Mouse (Mus musculus): ENCODE measurements around the gene Wdr66. TPM values are rescaled to one million over a fixed set of nuclear protein-coding genes. Genes with fewer than 3 reads are reported as not detected.
A peak's percentile ranks its signal among the peaks of the same experiment; 100 is the strongest.

Gene Wdr66
- polyA plus RNA-seq, 1 experiment from 2014 or later = 1.00 TPM

GRCm38 (mm10) chr5:123276636-123277341 is 24.9 kb downstream of the Wdr66 start:
- no peak for ATAC-seq (ENCODE audit: borderline replicate concordance, extremely low read depth, low FRiP score, low TSS enrichment)
- Histone ChIP-seq H3K27ac (peak overlapping the region; percentile 75), H3K27me3 (0 out of 2 replicates have a peak, but pooled peaks cover 3% of the 10 kb centered on the region), H3K9ac (no peak overlapping the region), H3K36me3 (no peaks in the 10 kb centered on the region), H3K9me3 (no peaks in the 10 kb centered on the region), H3K4me3 (no peak overlapping the region), H3K4me1 (peaks cover 12% of the 10 kb centered on the region; the same call in 1 of the 2 replicates), H3K4me2 (no peak overlapping the region; the same call in 1 of the 2 replicates)
- WGBS = 61% methylated on average over 9 of the region's 9 CpGs

GRCm38 (mm10) chr5:123277342-123277701 is 25.4 kb downstream of the Wdr66 start:
- H3K4me1 ChIP-seq = peaks cover 12% of the 10 kb centered on the region; the same call in 1 of the 2 replicates
- ATAC-seq (ENCODE audit: borderline replicate concordance, extremely low read depth, low FRiP score, low TSS enrichment) = peak; percentile 89
- 39% methylated on average over 7 of the region's 7 CpGs for WGBS
- peak overlapping the region; percentile 75 for H3K27ac ChIP-seq
- H3K9ac ChIP-seq = no peak overlapping the region
- no peaks in the 10 kb centered on the region for H3K9me3 ChIP-seq
- no peak overlapping the region for H3K4me2 ChIP-seq
- no peak overlapping the region for H3K4me3 ChIP-seq
- no peaks in the 10 kb centered on the region for H3K36me3 ChIP-seq
- 0 out of 2 replicates have a peak, but pooled peaks cover 3% of the 10 kb centered on the region for H3K27me3 ChIP-seq

GRCm38 (mm10) chr5:123277704-123278103 is 25.8 kb downstream of the Wdr66 start:
- H3K9me3 ChIP-seq = no peaks in the 10 kb centered on the region
- H3K9ac ChIP-seq = no peak overlapping the region
- no peaks in the 10 kb centered on the region for H3K36me3 ChIP-seq
- no peak overlapping the region for H3K4me3 ChIP-seq
- no peak overlapping the region for H3K4me2 ChIP-seq
- peak; percentile 58; the same call in 1 of the 2 replicates for ATAC-seq (ENCODE audit: borderline replicate concordance, extremely low read depth, low FRiP score, low TSS enrichment)
- peak overlapping the region; percentile 75 for H3K27ac ChIP-seq
- H3K27me3 ChIP-seq = 0 out of 2 replicates have a peak, but pooled peaks cover 3% of the 10 kb centered on the region
- WGBS = 45% methylated on average over 4 of the region's 4 CpGs
- H3K4me1 ChIP-seq = peaks cover 12% of the 10 kb centered on the region; the same call in 1 of the 2 replicates

- 0 out of 2 replicates have a peak, but pooled peaks cover 3% of the 10 kb centered on the region for H3K27me3 ChIP-seq
- H3K27ac ChIP-seq = no peak overlapping the region
- ATAC-seq (ENCODE audit: borderline replicate concordance, extremely low read depth, low FRiP score, low TSS enrichment) = no peak
- H3K4me3 ChIP-seq = no peak overlapping the region
- no peak overlapping the region for H3K9ac ChIP-seq
- H3K36me3 ChIP-seq = no peaks in the 10 kb centered on the region
- peaks cover 12% of the 10 kb centered on the region; the same call in 1 of the 2 replicates for H3K4me1 ChIP-seq
- 80% methylated on average over 4 of the region's 4 CpGs for WGBS
- no peak overlapping the region for H3K4me2 ChIP-seq
- H3K9me3 ChIP-seq = no peaks in the 10 kb centered on the region
Observed at GRCm38 (mm10) chr5:123279248-123279647, 27.3 kb downstream of the Wdr66 start.

GRCm38 (mm10) chr5:123281336-123282136 is 29.6 kb downstream of the Wdr66 start:
- H3K4me1 ChIP-seq = peaks cover 5% of the 10 kb centered on the region; the same call in 1 of the 2 replicates
- no peak overlapping the region for H3K4me2 ChIP-seq
- no peak overlapping the region for H3K27ac ChIP-seq
- no peaks in the 10 kb centered on the region for H3K36me3 ChIP-seq
- no peak for ATAC-seq (ENCODE audit: borderline replicate concordance, extremely low read depth, low FRiP score, low TSS enrichment)
- H3K4me3 ChIP-seq = no peak overlapping the region
- WGBS = 68% methylated on average over 9 of the region's 9 CpGs
- no peak overlapping the region for H3K9ac ChIP-seq
- no peaks in the 10 kb centered on the region for H3K9me3 ChIP-seq
- 0 out of 2 replicates have a peak, but pooled peaks cover 3% of the 10 kb centered on the region for H3K27me3 ChIP-seq

GRCm38 (mm10) chr5:123285174-123285573 is 33.3 kb downstream of the Wdr66 start:
- Histone ChIP-seq H3K4me2 (no peak overlapping the region), H3K4me1 (no peaks in the 10 kb centered on the region), H3K36me3 (no peaks in the 10 kb centered on the region), H3K9me3 (no peaks in the 10 kb centered on the region), H3K27me3 (0 out of 2 replicates have a peak, but pooled peaks cover 3% of the 10 kb centered on the region), H3K4me3 (no peak overlapping the region), H3K27ac (no peak overlapping the region), H3K9ac (no peak overlapping the region)
- 39% methylated on average over 8 of the region's 8 CpGs for WGBS
- ATAC-seq (ENCODE audit: borderline replicate concordance, extremely low read depth, low FRiP score, low TSS enrichment) = no peak

- ATAC-seq (ENCODE audit: borderline replicate concordance, extremely low read depth, low FRiP score, low TSS enrichment) = no peak; the same call in 1 of the 2 replicates
Observed at GRCm38 (mm10) chr5:123288079-123288478, 36.2 kb downstream of the Wdr66 start.

GRCm38 (mm10) chr5:123294653-123295052 is 42.8 kb downstream of the Wdr66 start:
- WGBS = 78% methylated on average over 9 of the region's 9 CpGs

More at GRCm38 (mm10) chr5:123288079-123288478, 36.2 kb downstream of the Wdr66 start:
- no peak overlapping the region for H3K4me2 ChIP-seq
- no peak overlapping the region for H3K27ac ChIP-seq
- no peaks in the 10 kb centered on the region for H3K9me3 ChIP-seq
- no peak overlapping the region for H3K9ac ChIP-seq
- H3K27me3 ChIP-seq = no peaks in the 10 kb centered on the region
- WGBS = 90% methylated on average over 5 of the region's 5 CpGs
- no peaks in the 10 kb centered on the region for H3K36me3 ChIP-seq
- no peaks in the 10 kb centered on the region for H3K4me1 ChIP-seq
- H3K4me3 ChIP-seq = no peak overlapping the region

GRCm38 (mm10) chr5:123296224-123296806 is 44.4 kb downstream of the Wdr66 start:
- H3K9ac ChIP-seq = no peak overlapping the region
- ATAC-seq (ENCODE audit: borderline replicate concordance, extremely low read depth, low FRiP score, low TSS enrichment) = no peak
- 62% methylated on average over 12 of the region's 12 CpGs for WGBS
- H3K4me1 ChIP-seq = peaks cover 4% of the 10 kb centered on the region; the same call in 1 of the 2 replicates
- no peak overlapping the region for H3K27ac ChIP-seq
- no peak overlapping the region for H3K4me3 ChIP-seq
- H3K36me3 ChIP-seq = no peaks in the 10 kb centered on the region
- no peaks in the 10 kb centered on the region for H3K9me3 ChIP-seq
- no peak overlapping the region for H3K4me2 ChIP-seq
- no peaks in the 10 kb centered on the region; the same call in 1 of the 2 replicates for H3K27me3 ChIP-seq

More at GRCm38 (mm10) chr5:123294653-123295052, 42.8 kb downstream of the Wdr66 start:
- Histone ChIP-seq H3K4me2 (no peak overlapping the region), H3K27me3 (no peaks in the 10 kb centered on the region; the same call in 1 of the 2 replicates), H3K9me3 (no peaks in the 10 kb centered on the region), H3K27ac (no peak overlapping the region), H3K4me3 (no peak overlapping the region), H3K36me3 (no peaks in the 10 kb centered on the region), H3K4me1 (no peaks in the 10 kb centered on the region), H3K9ac (no peak overlapping the region)
- no peak for ATAC-seq (ENCODE audit: borderline replicate concordance, extremely low read depth, low FRiP score, low TSS enrichment)

- no peaks in the 10 kb centered on the region for H3K9me3 ChIP-seq
- 59% methylated on average over 23 of the region's 23 CpGs for WGBS
- peaks cover 4% of the 10 kb centered on the region; the same call in 1 of the 2 replicates for H3K4me1 ChIP-seq
- H3K9ac ChIP-seq = no peak overlapping the region
- H3K27ac ChIP-seq = no peak overlapping the region
- H3K36me3 ChIP-seq = no peaks in the 10 kb centered on the region
- no peak for ATAC-seq (ENCODE audit: borderline replicate concordance, extremely low read depth, low FRiP score, low TSS enrichment)
- H3K4me3 ChIP-seq = no peak overlapping the region
- no peak overlapping the region for H3K4me2 ChIP-seq
- H3K27me3 ChIP-seq = no peaks in the 10 kb centered on the region; the same call in 1 of the 2 replicates
Observed at GRCm38 (mm10) chr5:123296972-123297754, 45.3 kb downstream of the Wdr66 start.

- Histone ChIP-seq H3K9me3 (no peaks in the 10 kb centered on the region), H3K4me2 (no peak overlapping the region), H3K27me3 (no peaks in the 10 kb centered on the region; the same call in 1 of the 2 replicates), H3K36me3 (no peaks in the 10 kb centered on the region), H3K4me1 (peaks cover 4% of the 10 kb centered on the region; the same call in 1 of the 2 replicates), H3K4me3 (no peak overlapping the region), H3K27ac (no peak overlapping the region), H3K9ac (no peak overlapping the region)
- 76% methylated on average over 7 of the region's 7 CpGs for WGBS
- no peak for ATAC-seq (ENCODE audit: borderline replicate concordance, extremely low read depth, low FRiP score, low TSS enrichment)
Observed at GRCm38 (mm10) chr5:123297830-123298229, 45.9 kb downstream of the Wdr66 start.
